Mouse (Mus musculus) embryonic facial prominence, embryonic 15.5 days (tissue): ENCODE measurements around the gene Wnt10b. TPM values are rescaled to one million over a fixed set of nuclear protein-coding genes. Genes with fewer than 3 reads are reported as not detected.

ENCODE experiments used
- ATAC-seq: fragments of 200-750 bp; cut with Nextera tagmentation; 2 replicates; pipeline ENCODE4 v1.8.0; 2017; ENCODE audit warnings: low read depth, moderate TSS enrichment; ENCODE audit not compliant: insufficient number of reproducible peaks, low FRiP score, low TSS enrichment
- H3K27ac ChIP-seq: fragments of 300-500 bp; sonication (generic); replicated peaks from 2 replicates; pipeline ENCODE4 v1.5.1; 2015; ENCODE audit warnings: mild to moderate bottlenecking, inconsistent platforms
- H3K27me3 ChIP-seq: fragments of 300-500 bp; sonication (generic); 2 replicates; pipeline ENCODE4 v1.6.1; 2015; ENCODE audit warnings: inconsistent platforms
- H3K36me3 ChIP-seq: fragments of 300-500 bp; sonication (generic); 2 replicates; pipeline ENCODE4 v1.6.1; 2015; ENCODE audit warnings: mild to moderate bottlenecking, inconsistent platforms
- H3K4me1 ChIP-seq: fragments of 300-500 bp; sonication (generic); 2 replicates; pipeline ENCODE4 v1.6.1; 2015; ENCODE audit warnings: inconsistent platforms
- H3K4me2 ChIP-seq: fragments of 300-500 bp; sonication (generic); replicated peaks from 2 replicates; pipeline ENCODE4 v1.6.1; 2015; ENCODE audit warnings: mild to moderate bottlenecking, inconsistent platforms
- H3K4me3 ChIP-seq: fragments of 300-500 bp; sonication (generic); replicated peaks from 2 replicates; pipeline ENCODE4 v1.5.1; 2015; ENCODE audit warnings: mild to moderate bottlenecking, inconsistent platforms
- H3K9ac ChIP-seq: fragments of 300-500 bp; sonication (generic); 2 replicates; pipeline ENCODE4 v1.6.1; 2015; ENCODE audit warnings: inconsistent platforms
- H3K9me3 ChIP-seq: fragments of 300-500 bp; sonication (generic); replicated peaks from 2 replicates; pipeline ENCODE4 v1.6.1; 2016; ENCODE audit warnings: inconsistent platforms
- WGBS: fragments of 180-500 bp; shearing (Covaris S2); methylation state at CpG from one replicate; pipeline ENCODE4 v1.1.7; 2015; 5-methylcytosine and 5-hydroxymethylcytosine counted together
- polyA plus RNA-seq: library from polyadenylated mRNA; unstranded; fragments of >200 nt; fragmentation: Nextera tagmentation; extraction: Ambion mirVana; gene quantifications from 2 replicates; pipeline ENCODE4 v1.2.1, GENCODE M21; 2015

Gene Wnt10b
- polyA plus RNA-seq, 1 experiment from 2014 or later: 6.0 TPM

- Histone ChIP-seq H3K27ac (no peak overlapping the region; the same call in 1 of the 2 replicates), H3K27me3 (peaks cover 67% of the 10 kb centered on the region), H3K4me3 (no peak overlapping the region), H3K4me2 (no peak overlapping the region), H3K36me3 (no peaks in the 10 kb centered on the region), H3K9me3 (no peaks in the 10 kb centered on the region), H3K9ac (no peak overlapping the region), H3K4me1 (peaks cover 42% of the 10 kb centered on the region)
- WGBS: 26% methylated on average over 6 of the region's 6 CpGs
- no peak for ATAC-seq
Observed at GRCm38 (mm10) chr15:98781166-98781565, 3.2 kb upstream of the Wnt10b start.

GRCm38 (mm10) chr15:98780573-98780972, 2.6 kb upstream of the Wnt10b start:
- H3K27me3 ChIP-seq: peaks cover 71% of the 10 kb centered on the region
- H3K4me1 ChIP-seq: peaks cover 48% of the 10 kb centered on the region
- ATAC-seq: peak; percentile 64; the same call in 1 of the 2 replicates
- WGBS: 5% methylated on average over 13 of the region's 13 CpGs
- H3K4me3 ChIP-seq: no peak overlapping the region
- H3K36me3 ChIP-seq: no peaks in the 10 kb centered on the region
- no peaks in the 10 kb centered on the region for H3K9me3 ChIP-seq
- H3K9ac ChIP-seq: no peak overlapping the region
- H3K27ac ChIP-seq: no peak overlapping the region; the same call in 1 of the 2 replicates
- no peak overlapping the region; the same call in 1 of the 2 replicates for H3K4me2 ChIP-seq

GRCm38 (mm10) chr15:98780075-98780474, 2.1 kb upstream of the Wnt10b start:
- H3K4me1 ChIP-seq: peaks cover 50% of the 10 kb centered on the region
- no peaks in the 10 kb centered on the region for H3K36me3 ChIP-seq
- H3K27ac ChIP-seq: no peak overlapping the region
- peaks cover 72% of the 10 kb centered on the region for H3K27me3 ChIP-seq
- H3K4me3 ChIP-seq: no peak overlapping the region
- no peaks in the 10 kb centered on the region for H3K9me3 ChIP-seq
- no peak for ATAC-seq
- no peak overlapping the region; the same call in 1 of the 2 replicates for H3K4me2 ChIP-seq
- WGBS: 5% methylated on average over 8 of the region's 8 CpGs
- H3K9ac ChIP-seq: no peak overlapping the region

- H3K27me3 ChIP-seq: peaks cover 85% of the 10 kb centered on the region
- peak overlapping the region; percentile 38; the same call in 1 of the 2 replicates for H3K4me3 ChIP-seq
- WGBS: 8% methylated on average over 8 of the region's 11 CpGs
- ATAC-seq: no peak
- no peak overlapping the region for H3K9ac ChIP-seq
- H3K36me3 ChIP-seq: no peaks in the 10 kb centered on the region
- H3K4me1 ChIP-seq: peaks cover 56% of the 10 kb centered on the region
- no peaks in the 10 kb centered on the region for H3K9me3 ChIP-seq
- no peak overlapping the region for H3K27ac ChIP-seq
- peak overlapping the region; percentile 47; the same call in 1 of the 2 replicates for H3K4me2 ChIP-seq
Observed at GRCm38 (mm10) chr15:98778806-98779205, 856 bp upstream of the Wnt10b start.

GRCm38 (mm10) chr15:98778191-98778770, 331 bp upstream of the Wnt10b start:
- H3K27me3 ChIP-seq: peaks cover 87% of the 10 kb centered on the region
- 0 out of 2 replicates have a peak overlapping the region, but pooled peaks have one; percentile 17 for H3K27ac ChIP-seq
- H3K9me3 ChIP-seq: no peaks in the 10 kb centered on the region
- H3K9ac ChIP-seq: peak overlapping the region; percentile 10; the same call in 1 of the 2 replicates
- peaks cover 57% of the 10 kb centered on the region for H3K4me1 ChIP-seq
- peak overlapping the region; percentile 47 for H3K4me2 ChIP-seq
- no peaks in the 10 kb centered on the region for H3K36me3 ChIP-seq
- under 1% methylated on average over 25 of the region's 25 CpGs for WGBS
- ATAC-seq: no peak
- H3K4me3 ChIP-seq: peak overlapping the region; percentile 38

- no peaks in the 10 kb centered on the region for H3K36me3 ChIP-seq
- peak overlapping the region; percentile 56 for H3K27ac ChIP-seq
- peak overlapping the region; percentile 38 for H3K4me3 ChIP-seq
- peaks cover 93% of the 10 kb centered on the region for H3K27me3 ChIP-seq
- H3K9me3 ChIP-seq: no peaks in the 10 kb centered on the region
- ATAC-seq: no peak
- peak overlapping the region; percentile 47 for H3K4me2 ChIP-seq
- H3K4me1 ChIP-seq: peaks cover 65% of the 10 kb centered on the region
- WGBS: 3% methylated on average over 19 of the region's 19 CpGs
- no peak overlapping the region for H3K9ac ChIP-seq
Observed at GRCm38 (mm10) chr15:98777005-98777616, 839 bp downstream of the Wnt10b start.

- Histone ChIP-seq H3K9me3 (no peaks in the 10 kb centered on the region), H3K4me3 (peak overlapping the region; percentile 38), H3K9ac (no peak overlapping the region), H3K27me3 (peaks cover 95% of the 10 kb centered on the region), H3K4me1 (peaks cover 68% of the 10 kb centered on the region), H3K27ac (peak overlapping the region; percentile 56), H3K36me3 (no peaks in the 10 kb centered on the region), H3K4me2 (peak overlapping the region; percentile 47)
- ATAC-seq: peak; percentile 22; the same call in 1 of the 2 replicates
- whole genome bisulfite sequencing: 2% methylated on average over 60 of the region's 62 CpGs
Observed at GRCm38 (mm10) chr15:98776280-98777004, 1.5 kb downstream of the Wnt10b start.

GRCm38 (mm10) chr15:98775533-98775932, 2.4 kb downstream of the Wnt10b start:
- H3K27me3 ChIP-seq: peaks cover 90% of the 10 kb centered on the region
- no peak for ATAC-seq
- peak overlapping the region; percentile 47 for H3K4me2 ChIP-seq
- no peaks in the 10 kb centered on the region for H3K9me3 ChIP-seq
- H3K4me3 ChIP-seq: peak overlapping the region; percentile 38
- H3K4me1 ChIP-seq: peaks cover 62% of the 10 kb centered on the region
- WGBS: 5% methylated on average over 5 of the region's 5 CpGs
- H3K36me3 ChIP-seq: no peaks in the 10 kb centered on the region
- H3K9ac ChIP-seq: no peak overlapping the region
- peak overlapping the region; percentile 56; the same call in 1 of the 2 replicates for H3K27ac ChIP-seq

GRCm38 (mm10) chr15:98774096-98774495, 3.9 kb downstream of the Wnt10b start:
- H3K9ac ChIP-seq: no peak overlapping the region
- H3K4me2 ChIP-seq: no peak overlapping the region; the same call in 1 of the 2 replicates
- WGBS: 15% methylated on average over 15 of the region's 15 CpGs
- H3K4me3 ChIP-seq: no peak overlapping the region
- peaks cover 55% of the 10 kb centered on the region for H3K4me1 ChIP-seq
- H3K27me3 ChIP-seq: peaks cover 82% of the 10 kb centered on the region
- H3K27ac ChIP-seq: no peak overlapping the region; the same call in 1 of the 2 replicates
- no peaks in the 10 kb centered on the region for H3K36me3 ChIP-seq
- no peak for ATAC-seq
- H3K9me3 ChIP-seq: no peaks in the 10 kb centered on the region

GRCm38 (mm10) chr15:98772511-98773211, 5.3 kb downstream of the Wnt10b start:
- Histone ChIP-seq H3K27ac (no peak overlapping the region), H3K9me3 (no peaks in the 10 kb centered on the region), H3K27me3 (peaks cover 68% of the 10 kb centered on the region), H3K4me2 (peak overlapping the region; percentile 53), H3K36me3 (no peaks in the 10 kb centered on the region), H3K4me3 (peak overlapping the region; percentile 33), H3K9ac (no peak overlapping the region; the same call in 1 of the 2 replicates), H3K4me1 (peaks cover 41% of the 10 kb centered on the region)
- ATAC-seq: no peak; the same call in 1 of the 2 replicates
- 5% methylated on average over 36 of the region's 36 CpGs for WGBS
